Mouse (Mus musculus) adrenal gland, postnatal 0 days (tissue): ENCODE data around the gene Gm10300. TPM values are rescaled to one million over a fixed set of nuclear protein-coding genes. Genes with fewer than 3 reads are reported as not detected.

Source experiments
- polyA plus RNA-seq: library from polyadenylated mRNA; unstranded; fragments of >200 nt; fragmentation: Nextera tagmentation; extraction: Ambion mirVana; gene quantifications from 2 replicates; pipeline ENCODE4 v1.2.1, GENCODE M21; 2015

Gm10300 gene
- polyA plus RNA-seq = 0.11 and 0.22 TPM in 2 replicates

DNA sequence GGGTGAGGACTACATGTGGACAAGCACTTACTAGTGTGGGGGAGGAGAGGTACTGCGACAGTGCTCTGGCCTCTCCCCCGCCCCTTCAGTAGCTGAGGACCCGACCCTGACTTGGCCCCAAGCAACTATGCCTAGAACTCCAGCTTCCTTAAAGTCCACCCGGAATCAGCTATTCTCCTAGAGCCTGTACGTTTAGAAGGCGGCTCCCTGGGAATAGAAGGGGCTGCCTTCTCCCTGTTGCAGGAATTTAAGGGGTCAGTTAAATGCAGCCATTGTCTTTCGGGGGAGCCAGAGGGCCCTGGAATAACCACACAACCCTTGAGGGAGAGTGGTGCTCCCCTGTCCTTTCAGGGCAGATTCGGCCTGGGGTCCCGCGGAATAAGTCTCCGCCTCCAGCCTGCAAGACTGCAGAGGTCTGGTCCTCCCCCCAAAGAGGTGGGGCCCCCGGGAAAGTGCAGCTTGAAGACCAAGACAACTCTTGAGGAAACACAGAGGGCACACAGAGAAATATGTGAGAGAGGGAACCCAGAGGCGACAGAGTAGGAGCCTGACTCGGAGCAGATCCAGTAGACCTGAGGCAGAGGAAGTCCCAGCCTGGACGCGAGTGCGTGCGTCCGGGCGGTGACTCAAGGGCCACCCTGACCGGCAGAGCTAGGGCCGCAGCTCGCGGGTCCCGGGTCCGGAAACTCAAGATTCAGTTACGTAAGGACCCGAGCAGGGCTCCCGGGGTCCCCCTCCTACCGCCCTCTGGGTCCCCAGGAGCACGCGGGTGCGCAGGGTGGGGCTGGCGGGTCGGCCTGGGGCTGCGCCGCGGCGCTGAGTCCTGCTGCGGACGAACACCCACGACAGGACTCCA lies at the start of gene Gm10300:
TSS of gene Gm10300 (plus strand) at position 621 of the 856 bp plus-strand sequence.

DNA sequence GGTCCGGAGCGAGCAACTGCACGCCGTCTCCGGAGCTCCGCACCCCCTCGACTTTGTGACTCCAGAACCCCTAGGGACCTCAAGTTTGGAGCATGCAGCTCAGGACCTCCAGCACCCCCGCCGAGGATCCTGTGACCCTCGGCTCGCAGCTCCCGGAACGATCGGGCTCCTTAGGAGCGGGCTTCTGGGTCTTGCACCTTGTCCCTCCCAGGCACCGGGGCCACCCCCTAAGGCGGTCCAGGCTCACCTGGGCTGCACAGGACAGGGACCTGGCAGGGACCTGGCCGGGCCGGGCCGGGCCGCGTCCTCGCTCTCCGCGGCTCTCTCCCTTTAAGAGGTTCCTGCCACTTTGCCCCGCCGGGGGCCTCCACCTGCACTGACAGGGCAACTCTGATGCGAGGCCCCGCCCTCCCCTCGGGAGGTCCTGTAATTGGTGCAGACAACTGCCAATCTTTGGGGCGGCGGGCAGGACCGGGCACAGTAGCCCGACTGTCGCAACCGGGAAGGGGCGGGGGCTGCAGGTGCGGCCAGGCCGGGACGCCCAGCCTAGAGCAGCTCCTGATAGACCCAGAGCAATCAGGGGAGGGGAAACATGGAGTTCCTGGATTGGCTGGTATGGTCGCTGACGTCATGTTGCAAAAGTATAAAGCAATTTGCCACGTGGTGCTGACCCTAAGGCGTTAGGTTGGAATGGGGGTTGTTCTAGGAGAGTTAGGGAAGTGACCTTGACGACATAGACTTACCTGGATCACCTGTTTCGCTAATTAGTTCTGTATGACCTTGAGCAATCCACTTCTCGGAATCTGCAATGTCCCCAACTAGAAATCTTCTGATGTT lies 654 bp downstream of the Gm10300 start, which contains the start of gene Epb41:
TSS of gene Epb41 (minus strand) at position 389 of the 837 bp plus-strand sequence.

Other genes with a start within 250 kb of the Gm10300 start
- gene Ptpru, start 236.4 kb upstream of the Gm10300 start, polyA plus RNA-seq = 1.3 and 6.8 TPM in 2 replicates
- gene Mecr, start 231.2 kb upstream of the Gm10300 start, polyA plus RNA-seq = 22.5 and 51.4 TPM in 2 replicates
- gene Srsf4, start 201.1 kb upstream of the Gm10300 start, polyA plus RNA-seq = 42.7 and 52.3 TPM in 2 replicates
- gene Tmem200b, start 152.9 kb upstream of the Gm10300 start, polyA plus RNA-seq = 3.6 and 3.9 TPM in 2 replicates
- 22.7 and 26.2 TPM in 2 replicates for gene Epb41, start 624 bp downstream of the Gm10300 start, polyA plus RNA-seq
- 0.14 TPM in 1 of 2 replicates, not detected in the other for gene Oprd1, start 69.8 kb downstream of the Gm10300 start, polyA plus RNA-seq
- 42.7 and 56.0 TPM in 2 replicates for gene Ythdf2, start 137.6 kb downstream of the Gm10300 start, polyA plus RNA-seq
- gene Gmeb1, start 186.9 kb downstream of the Gm10300 start, polyA plus RNA-seq = 10.6 and 15.1 TPM in 2 replicates
- 22.9 and 32.0 TPM in 2 replicates for gene Taf12, start 199.7 kb downstream of the Gm10300 start, polyA plus RNA-seq
- gene Rab42, start 228.7 kb downstream of the Gm10300 start, polyA plus RNA-seq = 7.1 and 11.7 TPM in 2 replicates